Mouse (Mus musculus) liver, adult 2 months (tissue): Measurements from ENCODE around the gene 2210010C04Rik. TPM values are rescaled to one million over a fixed set of nuclear protein-coding genes. Genes with fewer than 3 reads are reported as not detected.
A peak's percentile ranks its signal among the peaks of the same experiment; 100 is the strongest.

Source experiments
- DNase-seq: peaks from one replicate; pipeline ENCODE4 v3.0.0-alpha.2; 2011; ENCODE audit warnings: low read depth, low spot score; ENCODE audit errors: extremely low read depth
- H3K27ac ChIP-seq: fragments of 200-500 bp; replicated peaks from 2 replicates; pipeline ENCODE4 v1.5.1; 2012; ENCODE audit warnings: low read depth, mild to moderate bottlenecking, control low read depth, inconsistent platforms, low read length; ENCODE audit not compliant: insufficient read depth
- H3K27me3 ChIP-seq: fragments of 200-500 bp; 2 replicates; pipeline ENCODE4 v1.6.1; 2012; ENCODE audit warnings: mild to moderate bottlenecking, moderate library complexity, low read length, inconsistent platforms; ENCODE audit not compliant: control insufficient read depth, insufficient read depth
- H3K36me3 ChIP-seq: fragments of 200-500 bp; 2 replicates; pipeline ENCODE4 v1.6.1; 2012; ENCODE audit warnings: low read length, inconsistent platforms; ENCODE audit not compliant: control insufficient read depth, insufficient read depth
- H3K4me1 ChIP-seq: fragments of 200-500 bp; 2 replicates; pipeline ENCODE4 v1.6.1; 2011; ENCODE audit warnings: low read length; ENCODE audit not compliant: control insufficient read depth, insufficient read depth
- H3K4me3 ChIP-seq: fragments of 200-500 bp; 2 replicates; pipeline ENCODE4 v1.5.1; 2011; ENCODE audit warnings: low read depth, mild to moderate bottlenecking, control low read depth, low read length, moderate library complexity; ENCODE audit not compliant: insufficient read depth
- H3K79me2 ChIP-seq: fragments of 200-500 bp; 2 replicates; pipeline ENCODE4 v1.6.1; 2012; ENCODE audit warnings: inconsistent platforms, mild to moderate bottlenecking, low read length, moderate library complexity; ENCODE audit not compliant: control insufficient read depth, insufficient read depth
- H3K9ac ChIP-seq: fragments of 200-500 bp; 2 replicates; pipeline ENCODE4 v1.6.1; 2012; ENCODE audit warnings: low read depth, mild to moderate bottlenecking, control low read depth, inconsistent platforms, low read length
- CTCF ChIP-seq: fragments of 200-500 bp; IDR thresholded peaks from 2 replicates; pipeline ENCODE4 v1.5.1; 2011; ENCODE audit warnings: low read depth, low read length, control low read depth
- POLR2A ChIP-seq: fragments of 200-500 bp; IDR thresholded peaks from 2 replicates; pipeline ENCODE4 v1.6.1; 2011; ENCODE audit warnings: low read length, control low read depth; ENCODE audit not compliant: insufficient read depth; ENCODE audit errors: extremely low read depth
- WGBS: fragments of 180-500 bp; shearing (Covaris S2); methylation state at CpG from one replicate; pipeline ENCODE4 v1.1.7; 2018; 5-methylcytosine and 5-hydroxymethylcytosine counted together
- polyA plus RNA-seq: library from polyadenylated mRNA; depleted of rRNA; stranded (reverse); fragments of >200 nt; gene quantifications from 2 replicates; pipeline ENCODE4 v1.2.3, GENCODE M21; 2012
- total RNA-seq: library from RNA; depleted of rRNA; stranded (reverse); fragments of >200 nt; gene quantifications from 2 replicates; pipeline ENCODE4 v1.2.3, GENCODE M21; 2014

The 2210010C04Rik gene
- total and polyA plus RNA-seq, 2 experiments, result 0.22 to 43.8 TPM

- Histone ChIP-seq H3K36me3 (no peaks in the 10 kb centered on the region), H3K9ac (no peak overlapping the region), H3K27me3 (no peaks in the 10 kb centered on the region), H3K4me1 (no peaks in the 10 kb centered on the region; the same call in 1 of the 2 replicates), H3K27ac (no peak overlapping the region), H3K4me3 (no peak overlapping the region), H3K79me2 (no peaks in the 10 kb centered on the region)
- TF ChIP-seq CTCF, result no peak
- no peak for TF ChIP-seq POLR2A
- WGBS, result 94% methylated on average over 3 of the region's 3 CpGs
- no peak for DNase-seq
Measured at GRCm38 (mm10) chr6:41032231-41032630, 3.1 kb downstream of the 2210010C04Rik start.

DNA sequence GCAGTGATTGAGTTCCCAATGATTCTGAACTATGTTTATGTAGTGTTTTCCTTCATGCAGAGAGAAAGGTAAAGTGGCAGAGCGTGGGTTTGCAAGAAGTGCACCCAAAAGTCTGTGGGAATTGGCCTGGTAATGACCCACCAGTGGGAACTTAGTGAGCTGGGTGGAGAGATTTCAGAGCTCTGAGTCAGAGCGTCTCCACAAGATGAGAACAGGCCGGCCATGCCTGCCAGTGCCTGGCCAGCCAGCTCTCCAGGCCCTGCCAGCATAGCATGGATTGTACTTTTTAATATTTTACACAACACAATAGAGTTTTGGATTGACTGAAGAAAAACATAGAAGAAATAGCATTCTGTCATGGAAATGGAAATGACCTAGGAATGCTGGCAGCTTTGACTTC lies 4.5 kb downstream of the 2210010C04Rik start:
- DNase-seq, result no peak
- no peaks in the 10 kb centered on the region for H3K27me3 ChIP-seq
- H3K27ac ChIP-seq, result no peak overlapping the region
- H3K9ac ChIP-seq, result no peak overlapping the region
- TF ChIP-seq POLR2A (no peak), CTCF (no peak)
- H3K79me2 ChIP-seq, result no peaks in the 10 kb centered on the region
- H3K4me3 ChIP-seq, result no peak overlapping the region
- 93% methylated on average over 3 of the region's 3 CpGs for WGBS
- H3K36me3 ChIP-seq, result no peaks in the 10 kb centered on the region
- H3K4me1 ChIP-seq, result peaks cover 2% of the 10 kb centered on the region; the same call in 1 of the 2 replicates

DNA sequence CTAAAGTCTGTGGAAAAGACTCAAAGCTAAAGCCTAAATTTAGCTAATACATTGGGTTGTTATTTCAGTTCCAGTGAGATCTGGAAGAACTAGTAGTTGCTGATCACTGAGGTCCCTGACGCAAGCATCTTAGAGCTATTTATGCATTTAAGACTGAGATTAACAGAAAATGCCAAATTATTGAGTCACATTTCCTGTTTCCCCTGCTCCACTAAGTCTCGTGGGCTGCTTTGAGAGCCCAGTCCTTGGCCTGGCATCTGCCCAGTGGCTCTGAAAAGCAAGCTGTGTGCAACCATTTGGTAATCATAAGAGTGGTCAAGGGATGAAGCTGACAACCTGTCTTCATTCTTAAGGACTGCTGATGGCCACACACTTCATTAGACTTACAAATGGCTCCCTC lies 8.3 kb downstream of the 2210010C04Rik start:
- WGBS, result 61% methylated on average over 2 of the region's 2 CpGs
- peak; percentile 9 for DNase-seq

DNA sequence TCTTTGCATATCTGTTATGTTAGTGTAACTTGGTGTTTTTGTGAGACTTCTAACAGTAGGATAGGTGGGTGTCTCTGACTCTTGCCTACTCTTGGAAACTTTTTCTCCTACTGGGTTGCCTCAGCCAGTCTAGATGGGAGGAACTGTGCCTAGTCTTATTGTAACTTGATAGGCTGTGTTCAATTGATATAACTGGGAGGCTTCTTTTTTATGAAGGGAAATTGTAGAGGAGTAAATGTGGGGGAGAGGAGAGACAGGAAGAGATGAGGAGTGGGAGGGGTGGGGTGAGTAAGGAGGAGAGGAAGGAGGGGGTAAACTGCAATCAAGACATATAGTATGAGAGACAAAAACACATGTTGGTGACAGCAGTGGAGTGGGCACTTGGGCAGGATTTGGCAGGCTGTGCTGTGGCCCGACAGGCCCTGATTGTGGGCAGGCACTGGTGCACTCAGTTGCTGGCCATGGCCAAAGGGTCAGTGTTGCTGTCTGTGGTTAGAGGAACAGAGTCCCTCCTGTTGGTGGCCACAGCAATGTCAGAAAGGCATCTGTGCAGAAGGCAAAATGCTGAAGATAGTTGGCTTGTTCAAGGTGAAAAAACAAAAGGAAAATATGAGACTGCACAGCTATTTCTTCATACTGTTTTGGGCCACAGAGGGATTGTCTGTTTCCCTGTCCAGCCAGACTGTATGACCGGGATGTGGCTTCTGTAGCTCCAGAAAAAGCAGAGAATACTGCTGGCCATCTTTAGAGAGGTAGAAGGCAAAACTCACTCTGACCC lies 9.2 kb downstream of the 2210010C04Rik start:
- no peak overlapping the region for H3K4me3 ChIP-seq
- no peak overlapping the region for H3K9ac ChIP-seq
- 86% methylated on average over 2 of the region's 2 CpGs for WGBS
- H3K27ac ChIP-seq, result no peak overlapping the region
- TF ChIP-seq POLR2A, result no peak
- no peak for TF ChIP-seq CTCF
- H3K27me3 ChIP-seq, result no peaks in the 10 kb centered on the region
- peaks cover 2% of the 10 kb centered on the region; the same call in 1 of the 2 replicates for H3K4me1 ChIP-seq
- no peaks in the 10 kb centered on the region for H3K36me3 ChIP-seq
- no peak for DNase-seq
- H3K79me2 ChIP-seq, result no peaks in the 10 kb centered on the region

More for the DNA sequence above, 8.3 kb downstream of the 2210010C04Rik start:
- TF ChIP-seq CTCF (no peak), POLR2A (no peak)
- Histone ChIP-seq H3K27me3 (no peaks in the 10 kb centered on the region), H3K79me2 (no peaks in the 10 kb centered on the region), H3K27ac (no peak overlapping the region), H3K4me3 (no peak overlapping the region), H3K4me1 (peaks cover 2% of the 10 kb centered on the region; the same call in 1 of the 2 replicates), H3K9ac (no peak overlapping the region), H3K36me3 (no peaks in the 10 kb centered on the region)

GRCm38 (mm10) chr6:41019140-41019539 lies 16.2 kb downstream of the 2210010C04Rik start:
- Histone ChIP-seq H3K27me3 (no peaks in the 10 kb centered on the region), H3K9ac (no peak overlapping the region), H3K27ac (no peak overlapping the region), H3K79me2 (no peaks in the 10 kb centered on the region), H3K36me3 (no peaks in the 10 kb centered on the region), H3K4me3 (no peak overlapping the region), H3K4me1 (no peaks in the 10 kb centered on the region)
- no peak for TF ChIP-seq POLR2A
- no peak for TF ChIP-seq CTCF
- DNase-seq, result no peak
- 81% methylated on average over 2 of the region's 2 CpGs for WGBS

GRCm38 (mm10) chr6:41018629-41019028 lies 16.7 kb downstream of the 2210010C04Rik start:
- H3K9ac ChIP-seq, result no peak overlapping the region
- no peak for DNase-seq
- no peaks in the 10 kb centered on the region for H3K36me3 ChIP-seq
- TF ChIP-seq POLR2A (no peak), CTCF (no peak)
- H3K4me3 ChIP-seq, result no peak overlapping the region
- no peaks in the 10 kb centered on the region for H3K79me2 ChIP-seq
- no peaks in the 10 kb centered on the region for H3K27me3 ChIP-seq
- no peak overlapping the region for H3K27ac ChIP-seq
- WGBS, result 69% methylated on average over 2 of the region's 2 CpGs
- no peaks in the 10 kb centered on the region for H3K4me1 ChIP-seq
